Mouse (Mus musculus): ENCODE measurements around the gene Usp43.

The Usp43 gene

GRCm38 (mm10) chr11:67897064-67897560, 24.8 kb downstream of the Usp43 start:
- in situ Hi-C loops (cut with MseI, MboI), result no loop called here

DNA sequence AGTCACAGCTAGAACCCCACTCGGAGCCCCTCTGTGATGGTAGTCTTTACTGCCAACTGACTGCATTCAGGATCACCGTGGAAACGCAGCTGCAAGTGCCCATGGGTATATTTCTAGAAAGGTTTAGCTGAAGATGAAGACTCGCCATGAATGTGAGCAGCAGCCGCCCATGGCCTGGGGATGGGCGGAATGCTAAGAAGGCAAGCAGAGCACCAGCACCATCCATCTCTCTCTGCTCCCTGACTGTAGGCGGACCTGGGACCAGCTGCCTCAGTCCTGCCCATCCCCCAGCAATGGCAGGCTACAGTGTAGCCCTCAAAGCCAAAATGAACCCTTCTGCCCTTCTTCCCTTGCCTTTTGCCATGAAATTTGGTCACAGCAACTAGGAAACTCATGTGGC, 26.3 kb downstream of the Usp43 start:
- in situ Hi-C loops (cut with MseI, MboI), result no loop called here

GRCm38 (mm10) chr11:67888521-67888920, 33.4 kb downstream of the Usp43 start:
- in situ Hi-C loops (cut with MseI, MboI), result no loop called here

- in situ Hi-C loops (cut with MseI, MboI), result no loop called here
Measured at GRCm38 (mm10) chr11:67885921-67886320, 36.0 kb downstream of the Usp43 start.

GRCm38 (mm10) chr11:67865521-67866197, 56.3 kb downstream of the Usp43 start:
- in situ Hi-C loops (cut with MseI, MboI), result no loop called here

DNA sequence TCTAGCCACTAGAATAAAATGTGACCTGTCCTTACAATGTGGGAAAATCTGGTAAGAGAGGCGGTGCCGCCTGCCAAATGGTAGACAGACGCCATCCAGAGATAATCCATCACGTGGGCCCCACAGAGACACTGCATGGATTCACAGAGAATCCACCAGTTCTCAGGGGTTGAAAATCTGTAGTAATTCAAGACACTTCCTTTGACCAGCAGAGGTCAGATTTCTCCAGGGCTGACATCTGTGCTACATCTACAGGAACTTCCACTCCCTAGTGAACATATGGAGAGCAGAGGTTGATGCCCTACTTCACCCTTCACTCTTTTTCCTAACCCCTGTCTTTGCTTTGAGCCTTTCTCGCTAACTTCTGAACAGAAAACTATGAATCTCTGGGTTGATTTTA, 56.9 kb downstream of the Usp43 start:
- in situ Hi-C loops (cut with MseI, MboI), result no loop called here

DNA sequence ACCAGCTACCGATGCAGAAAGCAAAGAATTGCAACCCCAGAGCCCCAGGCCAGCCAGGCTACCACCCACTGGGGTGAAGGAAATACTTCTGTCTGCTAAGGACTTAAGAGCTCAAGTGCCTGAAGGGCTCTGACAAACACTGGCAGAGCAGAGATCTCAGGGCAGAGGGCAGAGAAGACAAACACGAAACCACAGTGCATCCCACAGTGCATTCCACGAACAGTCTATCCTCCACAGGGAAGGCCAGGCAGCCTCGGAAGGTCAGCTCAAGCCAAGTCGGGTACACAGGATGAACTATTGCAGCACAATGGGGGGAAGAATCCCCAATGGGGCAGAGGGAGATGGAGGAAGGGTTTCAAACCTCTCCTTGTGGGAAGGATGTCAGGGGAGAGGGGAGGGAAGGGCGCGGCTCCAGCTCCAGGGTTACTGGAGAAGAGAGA, 60.5 kb downstream of the Usp43 start:
- in situ Hi-C loops (cut with MseI, MboI), result no loop called here

DNA sequence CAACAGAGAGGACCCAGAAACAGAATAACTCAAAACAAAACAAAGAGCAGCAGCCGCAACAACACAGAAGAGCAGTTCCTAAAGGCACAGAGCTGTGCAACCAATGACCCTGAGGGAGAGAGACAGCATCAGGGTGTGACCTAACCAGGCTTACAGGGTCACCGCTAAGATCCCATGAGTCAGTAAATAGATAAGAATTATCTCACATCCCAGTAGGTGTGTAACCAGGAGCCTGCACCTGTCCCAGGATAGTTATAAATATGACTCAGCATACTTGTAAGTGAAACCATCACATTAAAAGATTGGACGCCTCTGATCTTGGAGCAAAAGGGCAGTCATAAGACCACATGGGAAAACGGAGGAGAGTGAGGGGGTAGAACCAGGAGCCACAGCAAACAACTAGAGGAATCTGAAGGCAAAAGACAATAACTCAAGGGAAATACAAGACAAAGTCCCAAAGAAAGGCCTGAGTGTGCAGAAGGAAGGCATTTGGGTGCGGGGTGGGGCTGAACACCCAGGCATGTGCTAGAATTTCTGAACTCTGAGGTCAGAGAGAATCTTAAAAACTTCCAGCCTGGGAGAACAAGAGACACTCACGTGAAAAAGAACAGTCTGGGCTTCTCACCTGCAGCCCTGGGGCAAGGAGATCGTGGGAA, 61.1 kb downstream of the Usp43 start:
- in situ Hi-C loops (cut with MseI, MboI), result no loop called here

- in situ Hi-C loops (cut with MseI, MboI), result no loop called here
Measured at GRCm38 (mm10) chr11:67858518-67858917, 63.4 kb downstream of the Usp43 start.

DNA sequence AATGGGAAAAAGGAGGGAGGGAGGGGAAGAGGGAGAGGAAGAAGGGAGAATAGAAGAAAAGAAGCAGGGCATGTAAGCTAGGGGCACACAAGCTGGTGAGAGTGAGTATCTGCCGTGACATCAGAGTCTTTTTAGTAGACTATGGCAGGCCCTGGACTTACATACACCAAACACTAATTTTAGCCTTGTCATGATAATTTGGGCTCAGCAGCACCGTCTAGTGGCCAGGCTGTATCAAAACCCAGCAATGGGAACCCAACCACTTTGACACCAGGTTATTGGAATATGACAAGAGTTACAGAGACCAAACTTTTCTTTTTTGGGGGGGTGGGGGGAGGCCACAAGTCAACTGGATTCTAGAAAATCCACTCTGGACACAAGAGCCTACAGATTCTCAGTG, 66.9 kb downstream of the Usp43 start:
- in situ Hi-C loops (cut with MseI, MboI), result no loop called here

DNA sequence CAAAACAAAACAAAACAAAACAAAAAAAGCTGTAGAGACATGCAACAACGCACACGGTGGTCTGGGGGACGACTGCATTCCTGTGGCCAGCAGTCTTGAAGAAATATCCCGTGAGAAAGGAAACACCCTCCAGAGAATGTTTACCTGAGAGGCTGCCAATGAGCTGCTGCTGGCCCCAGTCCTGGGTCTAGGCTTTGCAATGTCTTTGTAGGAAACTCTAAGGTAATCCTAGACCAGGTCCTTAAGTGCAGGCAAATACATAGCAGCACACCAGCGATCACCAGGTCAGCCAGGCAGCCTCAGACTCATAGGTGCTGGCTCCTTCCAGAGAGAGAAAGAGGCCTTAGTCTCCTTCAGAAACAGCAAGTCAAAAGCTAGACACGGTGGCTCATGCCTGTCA, 68.0 kb downstream of the Usp43 start:
- in situ Hi-C loops (cut with MseI, MboI), result no loop called here

DNA sequence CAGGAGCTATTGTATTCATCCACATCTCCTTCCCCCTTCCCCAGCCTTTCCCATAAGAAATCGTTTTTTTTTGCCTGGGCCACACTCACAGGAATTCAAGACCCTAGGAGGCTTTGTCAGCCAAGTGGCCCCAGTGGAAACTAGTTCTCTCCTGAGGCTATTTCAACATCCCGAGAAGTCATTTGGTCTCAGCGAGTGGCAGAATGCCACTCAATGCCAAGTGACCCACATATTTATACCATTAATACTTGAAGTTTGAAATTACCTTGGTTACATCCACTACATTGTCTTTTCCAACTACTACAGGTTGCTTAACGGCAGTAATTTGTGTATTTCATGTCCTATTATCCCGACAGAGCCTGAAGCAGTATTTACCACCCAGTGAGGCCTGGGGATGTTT, 70.2 kb downstream of the Usp43 start:
- in situ Hi-C loops (cut with MseI, MboI), result no loop called here

DNA sequence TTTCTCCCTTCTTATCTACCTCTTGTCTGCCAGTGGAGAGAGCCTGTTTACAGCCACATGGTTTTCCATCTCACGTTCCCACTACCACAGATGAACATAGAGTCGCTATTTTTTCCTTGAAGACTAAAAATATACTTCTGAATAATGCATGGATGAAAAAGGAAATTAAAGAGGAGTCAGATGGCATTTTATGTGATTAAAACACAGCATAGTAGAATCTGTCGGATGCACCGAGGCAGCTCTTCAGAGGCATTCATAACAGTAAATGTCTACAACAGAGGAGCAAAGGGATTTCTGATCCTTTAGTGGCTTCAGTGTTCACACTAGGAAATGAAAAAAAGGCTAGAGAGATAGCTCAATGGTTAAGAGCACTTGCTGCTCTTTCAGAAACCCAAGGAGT, 76.8 kb downstream of the Usp43 start:
- in situ Hi-C loops (cut with MseI, MboI), result no loop called here

GRCm38 (mm10) chr11:67839810-67840209, 82.1 kb downstream of the Usp43 start:
- in situ Hi-C loops (cut with MseI, MboI), result no loop called here

DNA sequence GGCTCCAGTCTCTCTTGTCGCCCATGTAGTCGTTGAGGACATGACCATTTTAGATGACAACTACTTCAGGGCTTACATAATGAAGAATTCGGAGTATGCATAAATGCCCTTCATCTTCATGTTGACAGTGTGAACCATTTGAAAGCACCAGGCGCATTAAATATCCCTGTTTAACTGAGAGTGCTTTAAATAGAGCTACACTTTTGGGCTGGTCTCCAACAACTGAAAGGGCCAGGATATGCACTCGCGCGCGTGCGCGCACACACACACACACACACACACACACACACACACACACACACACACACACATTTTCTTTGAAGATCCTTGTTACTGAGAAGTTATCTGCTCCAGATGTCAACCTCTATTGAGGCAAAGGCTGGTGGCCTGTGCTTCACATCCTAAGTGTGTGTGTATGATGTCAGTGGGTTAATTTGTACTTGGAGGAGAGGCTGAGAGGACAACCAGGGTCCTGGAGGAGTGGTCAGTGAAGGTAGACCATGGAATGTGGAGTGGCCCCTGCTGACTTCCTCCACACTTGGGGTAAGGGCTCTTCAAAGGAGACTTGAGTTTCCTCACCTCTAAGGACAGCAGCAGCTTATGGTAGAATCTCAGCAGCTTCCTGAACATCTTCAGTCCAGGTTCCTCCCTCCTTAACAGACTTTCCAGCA, 86.4 kb downstream of the Usp43 start:
- in situ Hi-C loops (cut with MseI, MboI), result no loop called here

DNA sequence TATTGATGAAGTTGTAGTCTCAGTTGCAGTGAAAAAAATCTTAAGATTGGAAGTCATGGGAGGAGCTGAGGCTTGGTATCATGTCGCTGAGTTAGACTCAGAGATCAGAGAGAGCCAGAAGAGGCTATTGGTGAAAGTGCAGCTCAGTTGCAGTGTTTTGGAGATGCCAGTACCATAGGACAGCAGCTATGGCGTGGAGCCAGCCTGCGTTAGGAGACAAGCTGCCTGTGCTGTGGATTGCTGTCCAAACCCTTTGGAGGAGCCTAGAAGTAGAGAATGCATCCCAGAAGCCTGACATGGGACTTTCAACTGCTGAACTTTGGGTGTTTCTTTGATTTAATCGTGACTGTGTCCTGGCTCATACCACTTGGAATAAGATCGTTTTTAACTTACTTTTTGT, 90.1 kb downstream of the Usp43 start:
- in situ Hi-C loops (cut with MseI, MboI), result no loop called here

DNA sequence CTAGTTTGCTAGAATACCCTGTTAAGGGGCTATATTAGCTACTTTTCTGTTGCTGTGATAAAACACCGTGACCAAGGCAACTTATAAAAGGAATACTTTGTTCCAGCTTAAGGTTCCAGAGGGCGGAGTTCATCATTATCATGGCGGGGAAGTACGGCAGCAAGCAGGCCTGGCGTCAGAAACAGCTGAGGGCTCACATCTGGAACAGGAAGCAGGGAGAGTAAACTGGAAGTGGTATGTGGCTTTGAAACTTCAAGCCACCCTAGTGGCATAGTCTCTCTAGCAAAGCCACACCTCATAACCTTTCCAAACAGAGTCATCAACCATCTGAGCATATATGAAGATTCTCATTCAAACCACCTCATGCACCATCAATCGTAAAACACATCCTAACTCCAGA, 92.4 kb downstream of the Usp43 start:
- in situ Hi-C loops (cut with MseI, MboI), result no loop called here

- in situ Hi-C loops (cut with MseI, MboI), result no loop called here
Measured at GRCm38 (mm10) chr11:67828360-67829059, 93.4 kb downstream of the Usp43 start.

- in situ Hi-C loops (cut with MseI, MboI), result no loop called here
Measured at GRCm38 (mm10) chr11:67821560-67821959, 100.4 kb downstream of the Usp43 start.

DNA sequence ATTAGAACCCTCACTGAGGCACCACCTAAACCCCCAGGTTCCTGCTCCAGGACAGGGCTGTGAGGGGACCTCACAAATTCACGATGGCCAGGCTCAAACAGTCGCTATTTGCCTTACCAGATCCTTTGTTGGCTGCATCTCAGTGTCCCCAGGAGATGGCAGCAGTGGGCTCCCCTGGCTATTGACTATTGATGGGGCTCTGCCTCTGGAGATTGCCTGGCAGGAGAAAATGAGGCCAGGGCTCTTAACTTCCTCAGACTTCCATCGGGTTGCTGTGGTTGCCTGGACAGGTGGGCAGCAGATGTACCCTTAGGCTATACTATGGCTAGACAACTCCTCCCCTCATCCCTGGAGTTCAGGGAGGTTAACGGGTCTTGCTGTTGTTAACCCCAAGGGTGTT, 101.7 kb downstream of the Usp43 start:
- in situ Hi-C loops (cut with MseI, MboI), result no loop called here

- in situ Hi-C loops (cut with MseI, MboI), result no loop called here
Measured at GRCm38 (mm10) chr11:67819604-67820003, 102.3 kb downstream of the Usp43 start.

- in situ Hi-C loops (cut with MseI, MboI), result no loop called here
Measured at GRCm38 (mm10) chr11:67811535-67811934, 110.4 kb downstream of the Usp43 start.
